Mouse (Mus musculus) forebrain, embryonic 14.5 days (tissue): ENCODE measurements around the gene Cryba4. TPM values are rescaled to one million over a fixed set of nuclear protein-coding genes. Genes with fewer than 3 reads are reported as not detected.

Experiments
- polyA plus RNA-seq: library from polyadenylated mRNA; unstranded; fragments of >200 nt; fragmentation: Nextera tagmentation; extraction: Ambion mirVana; gene quantifications from 2 replicates; pipeline ENCODE4 v1.2.1, GENCODE M21; 2014

Cryba4 gene
- polyA plus RNA-seq, 1 experiment from 2014 or later, result 2.2 TPM

Other genes with a start within 250 kb of the Cryba4 start
- gene Crybb1, start 3.3 kb upstream of the Cryba4 start, polyA plus RNA-seq, result 2.5 and 4.6 TPM in 2 replicates
- 29.5 and 30.6 TPM in 2 replicates for gene Tpst2, start 24.2 kb upstream of the Cryba4 start, polyA plus RNA-seq
- gene Tfip11, start 73.8 kb upstream of the Cryba4 start, polyA plus RNA-seq, result 19.0 and 25.2 TPM in 2 replicates
- 49.1 and 58.8 TPM in 2 replicates for gene Srrd, start 90.5 kb upstream of the Cryba4 start, polyA plus RNA-seq
- 26.2 and 27.0 TPM in 2 replicates for gene Hps4, start 90.6 kb upstream of the Cryba4 start, polyA plus RNA-seq
- gene Gm6583, start 103.5 kb upstream of the Cryba4 start, polyA plus RNA-seq, result 0.08 and 0.10 TPM in 2 replicates
- gene Asphd2, start 142.3 kb upstream of the Cryba4 start, polyA plus RNA-seq, result 31.6 and 37.9 TPM in 2 replicates
- gene Gm6588, start 196.9 kb upstream of the Cryba4 start, polyA plus RNA-seq, result 0.09 and 0.27 TPM in 2 replicates